Mouse (Mus musculus): Measurements from ENCODE around the gene Gm20908.
"Not testable (repeated sequence)": the region's sequence is repeated elsewhere in the genome, so short reads cannot be mapped to it uniquely, and the experiment has no call there.

Gm20908 gene

GRCm38 (mm10) chrY:64472966-64473365 is at the start of gene Gm20908:
Gene Gm20908 (plus strand): TSS chrY:64473266.
- not testable (repeated sequence) for DNase-seq (ENCODE audit: low spot score)

Measured in ovary, postnatal 14 days (tissue).